In the genomic region with DNA sequence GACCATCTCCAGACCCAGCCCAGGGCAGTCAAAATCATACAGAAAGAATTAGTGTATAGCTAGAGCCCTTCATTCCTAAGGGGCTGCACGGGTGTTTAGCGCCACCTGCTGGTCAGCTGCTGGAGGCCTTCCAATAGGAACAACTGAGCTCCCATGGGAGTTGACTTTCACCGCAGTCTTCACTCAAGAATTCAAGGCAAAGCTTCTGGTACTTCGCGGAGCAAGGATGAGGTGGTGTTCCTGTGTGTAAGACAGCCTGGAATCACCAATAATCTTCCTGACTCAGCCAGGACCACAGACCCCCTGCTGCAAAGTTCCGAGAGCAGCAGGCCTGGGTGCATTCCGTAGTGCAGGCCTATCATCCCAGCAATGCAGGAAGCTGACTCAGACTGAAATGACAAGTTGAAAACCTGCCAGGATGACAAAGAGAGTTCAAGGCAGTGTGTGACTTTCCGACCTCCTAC, we compare ENCODE assay signal across 8 mouse cellular contexts. TPM values are rescaled to one million over a fixed set of nuclear protein-coding genes. Genes with fewer than 3 reads are reported as not detected.
DNase-seq lines count a peak whose midpoint lies in the region; ATAC-seq lines count a peak whose summit lies in the region.

No protein-coding gene starts in this region.

- H3K4me2 ChIP-seq in hindbrain, embryonic 13.5 days = no peak overlapping the region

- 0 out of 2 replicates have a peak, but pooled peaks have one; percentile 31 for ATAC-seq in hindbrain, embryonic 13.5 days (ENCODE audit: low FRiP score)

- H3K4me3 ChIP-seq in hindbrain, embryonic 13.5 days = no peak overlapping the region

- no peaks in the 10 kb centered on the region for H3K9me3 ChIP-seq in hindbrain, embryonic 13.5 days

- H3K27ac ChIP-seq in hindbrain, embryonic 13.5 days = no peak overlapping the region

- peak; percentile 96 for DNase-seq in NIH3T3 (ENCODE audit: low read depth)
- peak; percentile 92 to 94 for DNase-seq in cerebellum, postnatal 10 days
- peak; percentile 55 to 80 for DNase-seq in frontal cortex, postnatal 14 days (ENCODE audit: low spot score in 2 of 2)
- DNase-seq in layer of hippocampus, postnatal 36 days = peak; percentile 77 to 79
- DNase-seq in lung, postnatal 4 days = peak; percentile 85 to 90
- peak; percentile 79 for DNase-seq in right cerebral cortex, adult 18-20 months
- DNase-seq in urinary bladder, adult 2 months (ENCODE audit: low spot score) = peak; percentile 76

- H3K4me1 ChIP-seq in hindbrain, embryonic 13.5 days (replicated peaks) = peaks cover 21% of the 10 kb centered on the region

- H3K36me3 ChIP-seq in hindbrain, embryonic 13.5 days = no peaks in the 10 kb centered on the region

- WGBS in hindbrain, embryonic 13.5 days = 28% methylated on average over 8 of the region's 8 CpGs

- H3K27me3 ChIP-seq in hindbrain, embryonic 13.5 days = peaks cover 5% of the 10 kb centered on the region; the same call in 1 of the 2 replicates

- no peak overlapping the region for H3K9ac ChIP-seq in hindbrain, embryonic 13.5 days

RNA-seq across cellular contexts. Expression of a gene that starts 0.5 kb away (rescaled TPM):
- 1,449 and 1,487 TPM in 2 replicates for polyA plus RNA-seq in hindbrain, embryonic 13.5 days (2015; fragmentation: Nextera tagmentation; extraction: Ambion mirVana)
- 1,000 to 10,000 TPM; 1,068 to 1,130 TPM for total RNA-seq in layer of hippocampus, postnatal 36 days (2021)
- 104 and 117 TPM in 2 replicates for polyA plus RNA-seq in urinary bladder, adult 2 months (2012; rRNA removed)

RNA-seq across cellular contexts. Expression of a gene that starts 20.6 kb away (rescaled TPM):
- 0.35 and 0.40 TPM in 2 replicates for polyA plus RNA-seq in hindbrain, embryonic 13.5 days (2015; fragmentation: Nextera tagmentation; extraction: Ambion mirVana)
- total RNA-seq in layer of hippocampus, postnatal 36 days (2021) = not detected
- polyA plus RNA-seq in urinary bladder, adult 2 months (2012; rRNA removed) = not detected in 2 replicates

RNA-seq across cellular contexts. Expression of a gene that starts 34.7 kb away (rescaled TPM):
- polyA plus RNA-seq in hindbrain, embryonic 13.5 days (2015; fragmentation: Nextera tagmentation; extraction: Ambion mirVana) = 26.0 and 26.3 TPM in 2 replicates
- 10 to 100 TPM; 42.2 to 45.1 TPM for total RNA-seq in layer of hippocampus, postnatal 36 days (2021)
- polyA plus RNA-seq in urinary bladder, adult 2 months (2012; rRNA removed) = 26.5 and 31.2 TPM in 2 replicates

Comparison
In these comparisons a context has a peak if more than half of its experiments do, and no peak if none do; other contexts are left out.
1. RNA of a gene that starts 0.5 kb away (polyA plus RNA-seq): 1,449 to 1,487 TPM in hindbrain, embryonic 13.5 days; 104 to 117 TPM in urinary bladder, adult 2 months; every median in the first group is over 10 times any median in the second.
2. Peak in every context shown above with its lines, with median percentiles within 50 percentile points of each other: DNase-seq.